Mouse (Mus musculus) kidney, adult 2 months (tissue): ENCODE data around the gene Rtn2.

Experiments used
- CTCF ChIP-seq: fragments of 200-500 bp; conservative IDR thresholded peaks from 2 replicates; pipeline ENCODE4 v1.5.1; 2011; ENCODE audit warnings: low read depth, mild to moderate bottlenecking, control low read depth, low read length, moderate library complexity, mixed read lengths; ENCODE audit not compliant: insufficient read depth, insufficient read length
- POLR2A ChIP-seq: fragments of 200-500 bp; IDR thresholded peaks from one replicate; pipeline ENCODE4 v1.6.1; 2011; ENCODE audit warnings: low read depth, low read length, control low read depth

GRCm38 (mm10) chr7:19243858-19244257, 38.6 kb upstream of the Rtn2 start:
- TF ChIP-seq POLR2A, result no peak
- TF ChIP-seq CTCF, result no peak
